Mouse (Mus musculus) liver, postnatal 0 days (tissue): ENCODE measurements around the gene Ddc.

Experiments used
- CTCF ChIP-seq: sonication (generic); IDR thresholded peaks from 2 replicates; pipeline ENCODE4 v1.5.1; 2016; ENCODE audit warnings: antibody characterized with exemption, low read depth
- EP300 ChIP-seq: IDR thresholded peaks from 2 replicates; pipeline ENCODE4 v1.6.1; 2016; ENCODE audit warnings: antibody characterized with exemption, low read depth, mild to moderate bottlenecking

- TF ChIP-seq CTCF (peak; percentile 38), EP300 (no peak; the same call in 1 of the 2 replicates)
Observed at GRCm38 (mm10) chr11:11808820-11809403, 89.0 kb downstream of the Ddc start, which contains the start of gene Fignl1.
